Mouse (Mus musculus) layer of hippocampus, adult 18-20 months (tissue): ENCODE measurements around the gene Gli3. TPM values are rescaled to one million over a fixed set of nuclear protein-coding genes. Genes with fewer than 3 reads are reported as not detected.

ENCODE experiments used
- DNase-seq, 2 experiments: peaks; one replicate each; pipeline ENCODE4 v3.0.0; 2022; ENCODE audit warnings: low spot score in 2 of 2
- long read RNA-seq: library from polyadenylated mRNA; stranded (forward); transcript quantifications from one replicate; pipeline ENCODE4 v2.0.0, GENCODE M21; 2021
- total RNA-seq, 2 experiments: library from RNA; stranded (reverse); gene quantifications; 2 replicates each; pipeline ENCODE4 v1.2.3; 2021

Gli3 gene
- total RNA-seq = 1 to 10 TPM; 8.4 to 9.3 TPM
- long read RNA-seq, full-length matches to known transcripts = 1 of 3 reads
- long read RNA-seq, partial matches to known transcripts = 1 of 3 reads
- long read RNA-seq, other reads (novel, unspliced or antisense) = 1 of 3 reads

DNA sequence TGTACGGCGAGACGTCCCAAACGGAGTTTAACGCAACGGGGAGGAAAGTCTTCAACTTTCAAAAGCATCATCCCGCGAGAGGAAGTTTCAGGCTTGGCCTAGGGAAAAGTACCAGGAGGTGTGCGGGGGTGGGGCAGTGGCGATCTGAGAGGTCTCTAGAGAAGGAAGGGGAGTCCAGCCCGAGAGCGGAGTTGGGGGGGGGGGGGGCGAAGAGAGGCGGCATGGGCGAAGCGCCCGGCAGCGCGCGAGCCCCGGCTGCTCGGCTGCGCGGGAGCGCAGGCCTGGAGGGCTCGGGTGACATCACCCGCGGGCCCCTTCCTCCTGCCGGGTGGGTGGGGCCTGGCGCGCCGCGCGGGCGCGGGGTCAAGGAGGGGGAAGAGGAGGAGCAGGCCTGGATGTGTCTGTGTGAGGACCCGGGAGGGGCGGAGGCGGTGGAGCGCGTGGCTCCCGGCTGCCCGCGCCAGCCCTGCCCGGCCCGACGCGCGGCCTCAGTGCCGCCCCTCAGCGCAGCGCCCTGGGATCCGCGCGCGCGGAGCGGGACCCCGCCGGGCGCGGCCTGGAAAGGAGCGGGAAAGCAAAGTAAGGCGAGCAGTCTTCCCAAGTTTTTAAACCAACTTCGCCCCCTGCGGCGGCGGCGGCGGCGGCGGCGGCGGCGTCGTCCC lies at the start of gene Gli3:
Gene Gli3, plus strand, starts transcription at position 406 of the 662 bp plus-strand sequence.
- DNase-seq = peak; percentile 10 to 13

- DNase-seq = no peak
Observed at GRCm38 (mm10) chr13:15421182-15421750, 41.8 kb upstream of the Gli3 start.

GRCm38 (mm10) chr13:15442002-15442401 lies 21.0 kb upstream of the Gli3 start:
- DNase-seq = no peak

- DNase-seq = no peak
Observed at GRCm38 (mm10) chr13:15444312-15444711, 18.7 kb upstream of the Gli3 start.

GRCm38 (mm10) chr13:15445591-15445990 lies 17.4 kb upstream of the Gli3 start:
- no peak for DNase-seq

GRCm38 (mm10) chr13:15446004-15446403 lies 17.0 kb upstream of the Gli3 start:
- DNase-seq = no peak

DNA sequence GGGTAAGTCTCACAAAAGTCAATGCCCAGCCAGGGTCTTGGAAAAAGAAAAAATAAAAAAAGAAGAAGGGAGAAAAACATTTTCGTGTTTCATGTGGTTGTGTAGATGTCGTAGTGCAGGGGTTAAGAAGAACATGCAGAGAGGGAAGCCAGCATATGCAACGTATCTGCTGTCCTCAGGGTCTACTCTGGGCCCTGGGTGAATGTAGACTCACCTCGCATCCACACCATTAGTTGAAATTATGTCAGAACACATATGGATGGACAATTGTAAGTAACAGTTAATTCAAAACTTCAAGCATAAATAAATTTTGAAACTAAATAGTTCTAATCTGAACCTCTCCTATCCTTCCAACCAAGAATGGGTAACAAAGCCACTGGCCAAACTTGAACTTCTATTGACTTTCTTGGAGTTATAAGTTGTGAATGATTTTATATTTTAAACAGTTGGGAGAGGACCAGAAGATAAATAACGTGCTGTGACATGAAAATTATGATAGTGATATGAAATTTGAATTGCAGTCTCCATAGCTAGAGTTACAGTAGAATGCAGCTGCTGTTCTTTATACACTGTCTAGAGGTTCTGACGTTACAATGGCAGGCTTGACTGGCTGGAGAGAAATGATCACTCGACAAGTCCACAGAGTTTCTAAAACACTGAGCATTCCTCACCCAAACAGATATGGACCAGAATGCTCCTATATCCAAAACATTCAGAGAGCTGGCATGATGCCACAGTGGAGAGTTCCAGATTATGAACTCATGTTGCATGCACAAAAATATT lies 16.1 kb upstream of the Gli3 start:
- no peak for DNase-seq

- no peak for DNase-seq
Observed at GRCm38 (mm10) chr13:15450941-15451340, 12.1 kb upstream of the Gli3 start.

GRCm38 (mm10) chr13:15457841-15458240 lies 5.2 kb upstream of the Gli3 start:
- no peak for DNase-seq

DNA sequence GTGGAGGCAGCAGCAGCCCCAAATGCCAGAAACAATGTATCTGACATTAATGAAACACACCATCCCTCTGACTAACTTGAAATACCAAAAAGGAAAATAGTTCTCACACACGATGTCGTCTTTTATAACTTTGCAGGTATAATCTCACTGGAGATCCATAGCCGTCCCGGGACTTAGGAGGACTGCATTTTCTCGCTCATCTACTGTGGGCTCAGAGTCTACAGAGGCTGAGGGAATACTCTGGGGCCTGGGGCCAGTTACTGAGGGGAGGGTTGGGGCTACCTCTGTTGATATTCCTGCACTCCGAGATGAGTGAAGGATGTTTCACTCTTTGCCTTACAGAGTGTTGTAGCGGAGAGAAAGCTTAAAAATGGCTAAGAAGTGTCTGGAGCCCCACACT lies 1.1 kb upstream of the Gli3 start:
- no peak for DNase-seq

DNA sequence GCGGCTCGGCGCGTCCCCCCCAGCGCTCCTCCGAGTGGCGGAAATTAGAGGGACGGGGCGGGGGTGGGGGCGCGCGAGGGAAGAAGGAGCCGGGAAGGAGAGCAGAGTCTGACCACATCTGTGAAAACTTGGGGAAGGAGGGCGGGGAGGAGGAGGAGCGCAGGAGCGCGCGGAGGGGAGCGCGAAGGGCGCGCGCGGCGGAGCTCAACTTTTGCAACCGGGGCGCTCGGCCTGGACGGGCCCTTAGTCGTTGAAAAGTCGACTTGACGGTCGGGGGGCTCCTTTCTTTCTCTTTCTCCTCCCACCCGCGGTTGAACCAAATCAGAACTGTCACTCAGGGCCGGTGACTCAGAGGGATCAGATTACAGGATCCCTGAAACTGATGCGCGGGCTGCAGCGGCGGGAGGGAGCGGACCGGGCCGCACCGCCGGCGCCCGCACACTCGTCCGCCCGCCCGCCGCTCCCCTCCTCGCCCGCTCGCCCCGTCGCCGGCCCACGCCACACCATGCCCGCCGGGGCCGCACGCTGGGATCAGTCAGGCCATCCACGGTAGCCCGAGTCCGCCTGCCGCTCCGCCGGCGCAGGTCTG lies 551 bp downstream of the Gli3 start:
- peak in 1 of 2 experiments; percentile 6 for DNase-seq

GRCm38 (mm10) chr13:15464081-15464526 lies 1.1 kb downstream of the Gli3 start:
- DNase-seq = peak in 1 of 2 experiments; percentile 2

DNA sequence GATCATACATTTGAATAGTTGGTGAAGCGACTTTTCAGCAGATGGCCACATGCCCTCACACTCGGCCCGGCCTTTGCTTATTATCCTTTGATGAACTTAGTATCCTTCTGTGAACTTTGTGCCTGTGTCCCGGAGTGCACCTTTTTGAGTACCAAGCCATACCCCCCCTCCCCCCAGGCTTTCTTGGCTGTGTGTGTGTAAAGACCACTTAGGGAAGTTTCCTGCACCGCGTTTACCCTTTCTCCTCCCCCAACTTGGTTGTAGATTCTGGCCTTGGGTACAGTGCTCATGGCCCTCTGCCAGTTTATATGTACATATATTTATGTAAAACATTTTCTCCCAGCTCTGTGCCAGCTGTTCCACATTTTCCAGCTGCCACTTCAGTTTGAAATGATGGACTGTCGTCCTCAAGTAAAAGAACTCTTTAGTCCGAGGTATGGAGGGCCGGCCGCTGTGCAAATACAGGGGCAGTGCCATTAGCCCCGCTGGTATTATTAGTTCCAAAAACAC lies 1.8 kb downstream of the Gli3 start:
- no peak for DNase-seq

GRCm38 (mm10) chr13:15466496-15466895 lies 3.5 kb downstream of the Gli3 start:
- no peak for DNase-seq

- DNase-seq = no peak
Observed at GRCm38 (mm10) chr13:15467409-15467808, 4.4 kb downstream of the Gli3 start.

DNA sequence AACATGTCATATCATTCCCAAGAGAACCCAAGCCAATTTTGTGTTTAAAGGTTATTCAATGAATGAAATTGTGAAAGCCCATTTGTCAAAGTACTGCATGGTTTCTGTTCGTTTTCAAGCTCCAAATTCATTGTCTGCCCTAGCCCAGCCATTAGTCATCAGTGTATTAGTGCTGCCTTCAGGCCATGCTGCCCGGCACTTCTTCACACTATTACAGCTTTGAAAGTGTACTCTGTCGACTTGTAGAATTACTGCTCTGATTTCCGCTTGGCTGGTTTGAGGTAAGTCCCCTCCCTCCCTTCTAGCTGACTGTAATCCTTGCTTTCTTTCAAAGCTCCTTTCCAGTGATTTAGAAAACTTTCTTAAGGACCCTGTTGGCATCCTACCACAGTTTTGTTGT lies 5.4 kb downstream of the Gli3 start:
- no peak for DNase-seq

DNA sequence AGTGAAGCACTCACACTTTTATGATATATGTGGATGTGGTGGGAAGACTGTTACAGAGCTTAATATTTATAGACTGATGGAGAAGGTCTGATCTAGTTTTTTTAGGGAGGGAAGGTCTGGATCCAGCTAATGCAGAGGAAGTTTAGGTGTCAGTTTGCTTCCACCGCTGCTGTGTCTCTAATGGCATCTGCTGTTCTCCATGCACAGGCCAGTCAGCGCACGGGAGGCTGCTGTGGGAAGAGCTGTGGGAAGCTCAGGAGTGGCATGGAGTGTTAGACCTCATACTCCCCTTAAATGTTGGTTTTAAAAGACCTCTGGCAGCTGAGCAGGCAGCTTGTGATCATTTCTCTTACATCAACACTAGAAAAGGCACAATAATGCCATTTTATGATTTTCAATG lies 7.0 kb downstream of the Gli3 start:
- no peak for DNase-seq

DNA sequence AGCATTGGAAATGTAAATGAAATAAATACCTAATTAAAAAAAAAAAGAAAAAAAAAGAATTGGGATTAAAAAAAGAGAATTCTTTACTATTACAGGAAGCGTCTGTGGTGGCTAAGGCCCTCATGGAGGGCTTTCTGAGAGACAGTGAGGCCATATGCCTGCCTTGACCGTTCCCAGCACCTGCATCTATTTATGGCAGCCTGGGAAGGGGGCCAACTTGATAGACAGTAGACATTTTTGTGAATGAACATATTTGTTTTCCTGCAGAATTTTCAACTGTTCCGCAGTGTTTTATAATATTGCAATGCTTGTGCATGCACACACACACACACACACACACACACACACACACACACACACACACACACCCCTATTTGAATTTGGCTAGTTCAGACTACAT lies 9.7 kb downstream of the Gli3 start:
- DNase-seq = no peak

DNA sequence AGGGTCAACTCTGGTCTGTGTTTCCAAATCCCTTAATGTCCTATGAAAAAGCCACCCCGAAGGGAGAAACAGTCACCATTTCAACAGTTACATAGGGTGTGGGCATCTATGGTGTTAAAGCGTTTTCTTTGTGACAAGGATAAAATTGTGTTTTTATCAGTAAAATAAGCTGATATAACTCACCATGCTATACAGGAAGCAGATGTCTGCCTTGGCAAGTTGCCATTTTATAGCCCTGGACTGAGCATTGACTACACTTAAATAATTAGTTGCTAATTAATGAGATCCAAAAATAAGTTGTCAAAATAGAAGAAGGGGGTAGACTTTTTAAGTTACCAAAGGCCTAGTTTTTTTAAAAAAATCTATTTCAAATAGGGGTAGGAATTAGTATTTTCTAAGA lies 11.4 kb downstream of the Gli3 start:
- no peak for DNase-seq

DNA sequence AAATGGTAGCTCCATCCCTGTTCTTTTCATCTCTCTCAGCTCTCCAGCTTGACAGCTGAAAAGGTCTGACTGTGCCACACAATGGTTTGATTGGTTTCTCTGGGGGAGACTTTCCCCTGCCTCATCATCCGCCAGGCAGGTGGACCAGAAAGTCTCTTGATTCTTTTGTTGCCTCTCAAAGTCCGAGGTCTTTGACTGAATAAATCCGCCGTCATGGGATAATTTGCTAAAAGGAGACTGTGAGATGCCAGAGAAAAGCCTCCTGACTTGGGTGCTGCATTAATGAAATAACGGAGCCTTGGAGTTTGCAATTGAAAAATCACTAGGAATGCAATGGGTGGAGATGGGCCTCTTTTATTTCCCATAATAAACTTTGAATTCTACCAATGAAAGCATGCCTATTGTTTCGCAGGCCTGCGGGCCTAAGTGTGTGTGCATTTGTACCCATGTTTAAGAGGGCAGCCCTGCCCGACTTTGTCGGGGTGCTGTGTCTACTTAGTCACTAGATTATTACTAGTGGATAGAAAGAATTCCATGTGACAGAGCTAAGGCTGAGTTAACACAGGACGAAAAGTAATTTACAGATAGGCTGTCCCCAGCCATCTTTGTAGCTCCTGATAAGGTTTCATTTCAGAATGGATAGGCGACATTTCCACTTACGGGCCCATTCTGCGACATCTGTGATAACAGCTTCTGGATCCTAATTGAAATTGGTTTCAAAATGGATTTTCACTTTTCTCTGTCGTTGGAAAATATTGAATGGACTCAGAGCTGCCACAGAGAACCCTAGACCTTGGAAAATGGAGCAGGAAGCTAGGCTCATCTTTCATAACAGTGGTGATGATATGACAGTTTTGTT lies 23.2 kb downstream of the Gli3 start:
- DNase-seq = no peak

GRCm38 (mm10) chr13:15487334-15487733 lies 24.3 kb downstream of the Gli3 start:
- no peak for DNase-seq
